Mouse (Mus musculus): ENCODE data around the gene D130040H23Rik. TPM values are rescaled to one million over a fixed set of nuclear protein-coding genes. Genes with fewer than 3 reads are reported as not detected.

D130040H23Rik gene
- 3.8 and 7.3 TPM in 2 replicates for polyA plus RNA-seq (2012; rRNA removed)

DNA sequence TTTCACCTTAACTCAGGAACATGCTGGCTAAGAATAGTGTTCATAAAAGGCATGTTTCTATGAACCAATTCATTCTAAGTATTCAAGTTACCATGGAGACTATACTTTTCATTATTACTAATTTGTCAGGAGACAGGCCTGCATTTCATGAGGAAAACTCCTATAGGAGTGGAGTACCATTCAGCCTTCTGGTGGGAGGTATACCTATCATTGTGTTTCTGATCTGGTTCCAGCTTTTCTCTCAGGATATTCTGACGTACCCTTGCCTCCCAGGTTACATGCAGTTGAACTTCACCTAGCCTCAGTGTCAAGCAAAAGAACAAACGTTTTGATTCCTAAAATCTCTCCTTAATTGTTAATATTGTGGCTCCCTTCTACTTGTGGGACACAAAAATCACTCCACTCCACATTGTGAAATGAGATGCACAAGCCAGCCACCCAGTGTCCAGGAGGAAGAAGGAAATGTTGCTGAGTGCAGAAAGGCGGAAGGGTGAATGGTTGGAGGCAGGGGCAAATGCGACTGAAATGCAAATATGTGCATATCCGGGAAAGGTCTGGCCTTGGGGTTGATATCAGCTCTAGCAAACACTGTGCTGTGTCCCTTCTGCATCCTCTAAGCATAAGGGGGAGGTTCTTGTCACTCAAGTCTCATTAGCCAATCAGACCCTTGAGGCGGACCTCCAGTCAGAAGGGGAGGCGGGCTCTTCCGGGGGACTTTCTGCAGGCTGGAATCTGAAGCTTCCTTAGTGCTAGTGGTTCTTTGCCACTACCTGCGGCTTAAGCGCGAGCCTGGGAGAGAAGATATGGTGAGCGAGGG, at the start of gene D130040H23Rik:
Gene D130040H23Rik (plus strand): TSS at position 695 of the 817 bp plus-strand sequence.
- TF ChIP-seq POLR2A (IDR thresholded peaks at IDR 0.05; ENCODE audit: borderline replicate concordance, extremely low read depth, insufficient read depth, insufficient read length, poor library complexity, severe bottlenecking) (peak; percentile 40; the same call in 1 of the 2 replicates), CTCF (IDR thresholded peaks at IDR 0.05; ENCODE audit: borderline replicate concordance, extremely low read depth, insufficient read depth, insufficient read length) (no peak)
- peak; percentile 98 for DNase-seq (ENCODE audit: low read depth)

DNA sequence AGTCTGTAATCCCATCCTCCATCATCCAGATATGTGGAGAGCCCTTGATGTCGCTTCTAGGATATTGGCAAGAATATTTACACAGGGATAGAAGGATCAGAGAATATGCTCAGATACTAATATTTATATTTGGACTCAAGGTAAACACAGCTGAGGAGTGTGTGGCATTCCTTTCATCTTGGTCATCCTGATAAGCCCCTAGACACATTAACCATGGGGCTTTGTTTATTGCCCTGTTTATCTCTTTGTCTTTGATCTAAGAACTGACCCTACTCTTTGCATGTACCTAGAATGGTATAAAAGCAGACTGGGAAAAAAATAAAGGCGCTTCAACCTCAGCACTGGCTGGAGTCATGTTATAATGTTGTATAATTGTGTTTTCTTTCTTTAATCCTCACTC, 28.3 kb upstream of the D130040H23Rik start:
- no peak for DNase-seq (ENCODE audit: low read depth)
- TF ChIP-seq POLR2A (IDR thresholded peaks at IDR 0.05; ENCODE audit: borderline replicate concordance, extremely low read depth, insufficient read depth, insufficient read length, poor library complexity, severe bottlenecking) (no peak), CTCF (IDR thresholded peaks at IDR 0.05; ENCODE audit: borderline replicate concordance, extremely low read depth, insufficient read depth, insufficient read length) (no peak)

DNA sequence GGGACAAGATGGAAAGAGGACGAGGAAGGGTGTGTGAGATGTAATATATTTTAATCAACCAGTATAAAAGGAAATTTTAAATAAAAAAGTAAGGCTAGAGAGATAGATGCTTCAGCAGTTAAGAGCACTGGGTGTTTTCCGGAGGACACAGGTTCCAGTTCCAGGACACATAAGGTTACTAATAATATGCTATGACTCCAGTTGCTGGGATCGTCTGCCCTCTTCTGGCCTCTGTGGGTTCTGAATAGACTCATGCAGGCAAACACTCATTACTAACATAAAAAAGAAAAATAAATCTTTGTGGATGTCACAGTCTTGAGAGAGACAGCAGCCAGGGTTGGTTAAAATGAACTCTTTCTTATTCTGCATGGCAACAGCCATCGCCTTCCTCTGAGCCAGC, 2.4 kb upstream of the D130040H23Rik start:
- TF ChIP-seq POLR2A (IDR thresholded peaks at IDR 0.05; ENCODE audit: borderline replicate concordance, extremely low read depth, insufficient read depth, insufficient read length, poor library complexity, severe bottlenecking) (no peak), CTCF (IDR thresholded peaks at IDR 0.05; ENCODE audit: borderline replicate concordance, extremely low read depth, insufficient read depth, insufficient read length) (peak; percentile 29; the same call in 1 of the 2 replicates)
- DNase-seq (ENCODE audit: low read depth) = peak; percentile 22

DNA sequence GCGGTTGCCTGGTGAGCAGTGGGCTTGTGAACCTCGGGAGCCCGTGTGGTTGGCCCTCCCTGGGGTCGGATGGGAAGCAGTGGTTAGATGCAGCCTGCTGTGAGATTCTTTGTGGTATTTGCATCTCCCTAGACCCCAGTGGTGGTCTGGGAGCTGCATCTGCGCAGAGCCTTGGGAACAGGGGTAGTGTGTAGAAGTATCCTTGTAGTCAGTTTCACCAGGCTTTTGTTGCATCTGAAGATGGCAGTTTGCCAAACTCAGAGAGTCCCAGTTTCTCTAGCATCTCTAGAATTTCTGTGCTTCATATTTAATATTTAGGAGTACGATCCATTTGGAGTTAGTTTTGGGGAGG, 299 bp downstream of the D130040H23Rik start:
- DNase-seq (ENCODE audit: low read depth) = no peak
- peak; percentile 9; the same call in 1 of the 2 replicates for TF ChIP-seq CTCF (IDR thresholded peaks at IDR 0.05; ENCODE audit: borderline replicate concordance, extremely low read depth, insufficient read depth, insufficient read length)
- TF ChIP-seq POLR2A (IDR thresholded peaks at IDR 0.05; ENCODE audit: borderline replicate concordance, extremely low read depth, insufficient read depth, insufficient read length, poor library complexity, severe bottlenecking) = no peak

DNA sequence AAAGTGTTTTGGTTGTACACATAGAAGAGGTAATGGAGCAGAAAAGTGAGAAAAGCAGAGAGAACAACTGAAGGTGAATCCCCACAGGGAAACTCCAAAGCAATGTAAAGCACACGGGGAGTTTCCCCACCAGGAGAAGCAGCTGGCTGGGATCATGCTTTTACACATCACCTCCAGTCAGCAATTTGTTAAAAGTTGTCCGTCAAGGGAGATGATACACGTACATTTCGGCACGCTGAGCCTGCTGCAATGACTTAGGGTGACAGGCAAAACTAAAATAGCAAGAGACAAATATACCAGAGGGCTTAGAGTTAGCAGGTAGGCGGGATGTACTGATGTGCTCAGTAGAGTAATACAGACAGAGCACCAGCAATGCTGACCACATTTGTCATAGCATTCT, 1.6 kb downstream of the D130040H23Rik start:
- TF ChIP-seq CTCF (IDR thresholded peaks at IDR 0.05; ENCODE audit: borderline replicate concordance, extremely low read depth, insufficient read depth, insufficient read length) = no peak
- TF ChIP-seq POLR2A (IDR thresholded peaks at IDR 0.05; ENCODE audit: borderline replicate concordance, extremely low read depth, insufficient read depth, insufficient read length, poor library complexity, severe bottlenecking) = no peak
- no peak for DNase-seq (ENCODE audit: low read depth)

DNA sequence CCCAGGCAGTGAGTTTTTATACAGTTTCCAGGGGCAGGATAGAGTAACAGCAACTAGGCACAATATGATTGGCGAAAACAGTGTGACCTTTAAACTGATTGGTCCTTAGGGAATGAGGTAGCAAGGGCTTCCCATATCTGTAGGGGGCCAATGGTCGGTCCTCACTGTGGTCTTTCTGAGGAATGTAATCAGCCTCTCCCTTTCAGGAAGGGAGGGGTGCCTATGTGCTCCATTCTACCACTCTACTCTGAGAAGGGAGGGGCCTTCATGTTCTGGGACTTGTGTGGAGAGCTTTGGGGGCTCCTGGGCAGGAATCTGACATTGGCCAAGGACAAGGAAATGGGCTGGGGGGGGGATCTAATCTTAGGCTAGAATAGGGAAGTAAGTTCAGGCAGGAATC, 53.9 kb downstream of the D130040H23Rik start:
- DNase-seq (ENCODE audit: low read depth) = no peak
- no peak for TF ChIP-seq POLR2A (IDR thresholded peaks at IDR 0.05; ENCODE audit: borderline replicate concordance, extremely low read depth, insufficient read depth, insufficient read length, poor library complexity, severe bottlenecking)

DNA sequence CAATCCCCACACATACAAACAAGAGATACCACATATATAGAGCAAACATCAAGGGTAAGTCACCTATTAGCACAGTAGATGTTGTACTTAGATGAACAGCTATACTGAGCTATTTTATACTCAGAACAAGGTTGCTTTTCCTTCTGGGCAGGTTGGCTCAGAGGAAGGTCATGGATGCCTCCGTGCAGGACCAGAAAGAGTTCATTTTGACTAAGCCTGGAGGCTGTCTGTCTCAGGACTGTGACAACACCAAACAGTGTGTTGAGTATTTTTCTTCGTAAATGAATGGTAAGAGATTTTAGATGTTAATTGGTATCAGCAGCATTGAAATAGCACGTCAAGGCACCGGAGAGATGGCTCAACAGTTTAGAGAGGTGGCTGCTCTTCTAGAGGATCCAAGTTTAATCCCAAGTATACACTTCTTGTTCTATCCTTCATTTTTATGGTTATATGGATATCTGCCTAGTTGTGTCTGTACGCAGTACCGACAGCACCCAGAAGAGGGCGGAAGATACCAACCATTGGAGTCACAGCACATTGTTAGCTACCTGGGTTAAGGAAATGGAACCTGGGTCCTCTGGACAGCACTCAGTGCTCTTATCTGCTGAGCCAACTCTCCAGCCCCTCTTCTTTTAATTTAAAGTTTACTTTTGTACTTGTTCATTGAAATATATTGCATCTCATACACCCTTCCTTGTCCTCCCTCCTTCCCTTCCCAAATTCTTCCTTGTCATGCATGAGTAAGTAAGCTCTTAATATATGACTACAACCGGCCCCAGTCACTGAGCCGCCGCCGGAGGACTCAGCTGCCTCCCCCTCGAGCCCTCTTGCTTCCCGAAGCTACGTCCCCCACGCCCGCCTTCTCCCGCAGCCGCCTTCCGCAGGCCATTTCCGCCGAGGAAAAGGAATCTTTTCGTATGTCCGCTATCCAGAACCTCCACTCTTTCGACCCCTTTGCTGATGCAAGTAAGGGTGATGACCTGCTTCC, 57.7 kb downstream of the D130040H23Rik start:
- peak; percentile 89 for DNase-seq (ENCODE audit: low read depth)
- TF ChIP-seq CTCF (IDR thresholded peaks at IDR 0.05; ENCODE audit: borderline replicate concordance, extremely low read depth, insufficient read depth, insufficient read length) (peak; percentile 75; the same call in 1 of the 2 replicates), POLR2A (IDR thresholded peaks at IDR 0.05; ENCODE audit: borderline replicate concordance, extremely low read depth, insufficient read depth, insufficient read length, poor library complexity, severe bottlenecking) (no peak)

DNA sequence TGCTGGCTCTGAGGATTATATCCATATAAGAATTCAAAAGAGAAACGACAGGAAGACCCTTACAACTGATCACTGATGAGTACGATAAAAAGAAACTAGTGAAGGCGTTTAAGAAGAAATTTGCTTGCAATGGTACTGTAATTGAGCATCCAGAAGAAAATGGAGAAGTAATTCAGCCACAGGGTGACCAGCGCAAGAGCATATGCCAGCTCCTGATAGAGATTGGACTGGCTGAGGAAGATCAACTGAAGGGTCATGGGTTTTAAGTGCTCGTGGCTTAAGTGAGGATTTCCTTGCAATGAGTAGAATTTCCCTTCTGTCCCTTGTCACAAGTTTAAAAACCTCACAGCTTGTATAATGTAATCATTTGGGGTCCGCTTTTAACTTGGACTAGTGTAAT, 58.4 kb downstream of the D130040H23Rik start:
- peak; percentile 9 for DNase-seq (ENCODE audit: low read depth)

Other genes starting within 250 kb of the D130040H23Rik start
- gene Zfp930, start 62.0 kb upstream of the D130040H23Rik start, polyA plus RNA-seq (2012; rRNA removed) = 7.6 and 9.8 TPM in 2 replicates
- 0.09 and 0.12 TPM in 2 replicates for gene Gm9495, start 182.5 kb downstream of the D130040H23Rik start, polyA plus RNA-seq (2012; rRNA removed)